Mouse (Mus musculus): Measurements from ENCODE around the gene Usp1.

The Usp1 gene

GRCm38 (mm10) chr4:98984701-98985100, 61.1 kb downstream of the Usp1 start:
- 90% methylated on average over 8 of the region's 8 CpGs for WGBS
